ENCODE assay signal across 16 mouse cellular contexts in genomic region chr1:90285318-90285717, GRCm38 (mm10).
DNase-seq lines count a peak whose midpoint lies in the region; ATAC-seq lines count a peak whose summit lies in the region.
"Had no signal": no experiment of that assay in that cellular context is flagged by ENCODE, and none has a peak within 500 bp of the region (broad histone marks: within the 10 kb centered on the region; RNA-seq: fewer than 3 reads in every experiment).

No protein-coding gene starts in this region.

- no peak overlapping the region for H3K9ac ChIP-seq in heart, embryonic 11.5 days (ENCODE audit: low read depth, low read length)
- H3K9ac ChIP-seq in hindbrain, embryonic 16.5 days (ENCODE audit: low read depth, low read length), result no peak overlapping the region
- H3K9ac ChIP-seq: heart, embryonic 15.5 days; limb, embryonic 13.5 days had no signal

- no peak for DNase-seq in heart, embryonic 10.5 days (ENCODE audit: low spot score)
- peak; percentile 33 for DNase-seq in NIH3T3 (ENCODE audit: low read depth)
- DNase-seq in cerebellum, adult 9-10 months, result peak; percentile 62
- no peak for DNase-seq in ovary, postnatal 14 days (ENCODE audit: low spot score)
- no peak for DNase-seq in gastrocnemius, postnatal 14 days
- DNase-seq in lung, postnatal 14 days, result no peak
- DNase-seq: adrenal gland, postnatal 36 days; gastrocnemius, postnatal 10 days; right cerebral cortex, postnatal 25 days had no signal

- ATAC-seq in heart, embryonic 11.5 days (replicated peaks; ENCODE audit: insufficient number of reproducible peaks, low FRiP score, low TSS enrichment), result no peak
- no peak for ATAC-seq in hindbrain, embryonic 16.5 days
- ATAC-seq: inflammation-experienced regulatory T-cells, adult 6 months had no signal

- no peaks in the 10 kb centered on the region for H3K9me3 ChIP-seq in heart, embryonic 10.5 days
- no peaks in the 10 kb centered on the region for H3K9me3 ChIP-seq in heart, embryonic 11.5 days (replicated peaks; ENCODE audit: control insufficient read depth, low read length)
- no peaks in the 10 kb centered on the region for H3K9me3 ChIP-seq in hindbrain, embryonic 16.5 days (ENCODE audit: control insufficient read depth, low read length)
- H3K9me3 ChIP-seq: heart, embryonic 15.5 days; limb, embryonic 13.5 days had no signal

- no peaks in the 10 kb centered on the region for H3K27me3 ChIP-seq in heart, embryonic 10.5 days (ENCODE audit: insufficient read depth, poor library complexity, severe bottlenecking)
- no peaks in the 10 kb centered on the region for H3K27me3 ChIP-seq in heart, embryonic 11.5 days (ENCODE audit: control insufficient read depth, insufficient read depth, low read length)
- no peaks in the 10 kb centered on the region for H3K27me3 ChIP-seq in hindbrain, embryonic 16.5 days (replicated peaks; ENCODE audit: control insufficient read depth, insufficient read depth, low read length)
- H3K27me3 ChIP-seq: limb, embryonic 13.5 days had no signal

- intact Hi-C loops in gastrocnemius, postnatal 14 days (cut with DNase I; ENCODE audit: low total_unique reads), result no loop called here

- no peak overlapping the region for H3K4me3 ChIP-seq in heart, embryonic 10.5 days
- no peak overlapping the region for H3K4me3 ChIP-seq in heart, embryonic 11.5 days (ENCODE audit: low read depth, low read length)
- no peak overlapping the region for H3K4me3 ChIP-seq in hindbrain, embryonic 16.5 days (ENCODE audit: low read length)
- H3K4me3 ChIP-seq: erythroblast, embryonic 14.5 days; heart, embryonic 15.5 days; limb, embryonic 13.5 days had no signal

- H3K4me1 ChIP-seq in heart, embryonic 10.5 days, result peaks cover 62% of the 10 kb centered on the region
- H3K4me1 ChIP-seq in heart, embryonic 11.5 days (ENCODE audit: control insufficient read depth, insufficient read depth, low read length), result peaks cover 33% of the 10 kb centered on the region
- peaks cover 34% of the 10 kb centered on the region for H3K4me1 ChIP-seq in hindbrain, embryonic 16.5 days (ENCODE audit: control insufficient read depth, insufficient read depth, low read depth, low read length)

- H3K27ac ChIP-seq in heart, embryonic 10.5 days, result peak overlapping the region; percentile 38; the same call in 1 of the 2 replicates
- no peak overlapping the region for H3K27ac ChIP-seq in heart, embryonic 11.5 days (ENCODE audit: low read depth, low read length)
- peak overlapping the region; percentile 14; the same call in 1 of the 2 replicates for H3K27ac ChIP-seq in hindbrain, embryonic 16.5 days (ENCODE audit: low read depth, low read length)
- H3K27ac ChIP-seq: heart, embryonic 15.5 days; kidney, postnatal 0 days; limb, embryonic 13.5 days had no signal

- no peak overlapping the region for H3K4me2 ChIP-seq in heart, embryonic 11.5 days
- no peak overlapping the region for H3K4me2 ChIP-seq in hindbrain, embryonic 16.5 days (ENCODE audit: low read length)
- H3K4me2 ChIP-seq: heart, embryonic 15.5 days; limb, embryonic 13.5 days had no signal

- 65% methylated on average over 4 of the region's 4 CpGs for WGBS in heart, embryonic 10.5 days
- 62% methylated on average over 4 of the region's 4 CpGs for WGBS in heart, embryonic 11.5 days (ENCODE audit: insufficient replicate concordance)
- WGBS in hindbrain, embryonic 16.5 days, result 43% methylated on average over 4 of the region's 4 CpGs

- H3K36me3 ChIP-seq in heart, embryonic 10.5 days, result no peaks in the 10 kb centered on the region
- H3K36me3 ChIP-seq in heart, embryonic 11.5 days (ENCODE audit: control insufficient read depth, insufficient read depth, low read length), result no peaks in the 10 kb centered on the region
- no peaks in the 10 kb centered on the region for H3K36me3 ChIP-seq in hindbrain, embryonic 16.5 days (ENCODE audit: control insufficient read depth, insufficient read depth, low read length)
- H3K36me3 ChIP-seq: heart, embryonic 15.5 days; limb, embryonic 13.5 days had no signal

Comparison
In these comparisons a context has a peak if more than half of its experiments do, and no peak if none do; other contexts are left out.
1. DNase-seq: peak in NIH3T3 (single experiment) and cerebellum, adult 9-10 months (single experiment); none in heart, embryonic 10.5 days (single experiment), ovary, postnatal 14 days (single experiment), gastrocnemius, postnatal 14 days (single experiment) and lung, postnatal 14 days (single experiment).